Mouse (Mus musculus) liver, embryonic 15.5 days (tissue): Measurements from ENCODE around the gene BC005537. TPM values are rescaled to one million over a fixed set of nuclear protein-coding genes. Genes with fewer than 3 reads are reported as not detected.
A peak's percentile ranks its signal among the peaks of the same experiment; 100 is the strongest.

Experiments used
- ATAC-seq: fragments of 200-750 bp; cut with Nextera tagmentation; 2 replicates; pipeline ENCODE4 v1.8.0; 2017; ENCODE audit warnings: moderate number of reproducible peaks, mild to moderate bottlenecking, moderate library complexity; ENCODE audit not compliant: insufficient read depth
- H3K27ac ChIP-seq: fragments of 300-500 bp; sonication (generic); replicated peaks from 2 replicates; pipeline ENCODE4 v1.5.1; 2015; ENCODE audit warnings: mild to moderate bottlenecking, inconsistent platforms
- H3K27me3 ChIP-seq: fragments of 300-500 bp; sonication (generic); 2 replicates; pipeline ENCODE4 v1.6.1; 2015; ENCODE audit warnings: mild to moderate bottlenecking, inconsistent platforms
- H3K36me3 ChIP-seq: fragments of 300-500 bp; sonication (generic); replicated peaks from 2 replicates; pipeline ENCODE4 v1.6.1; 2015; ENCODE audit warnings: moderate library complexity, mild to moderate bottlenecking, inconsistent platforms
- H3K4me1 ChIP-seq: fragments of 300-500 bp; sonication (generic); replicated peaks from 2 replicates; pipeline ENCODE4 v1.6.1; 2015; ENCODE audit warnings: inconsistent platforms
- H3K4me2 ChIP-seq: fragments of 300-500 bp; sonication (generic); 2 replicates; pipeline ENCODE4 v1.6.1; 2015; ENCODE audit warnings: moderate library complexity, mild to moderate bottlenecking, inconsistent platforms
- H3K4me3 ChIP-seq: fragments of 300-500 bp; sonication (generic); replicated peaks from 2 replicates; pipeline ENCODE4 v1.5.1; 2015; ENCODE audit warnings: mild to moderate bottlenecking, inconsistent platforms
- H3K9ac ChIP-seq: fragments of 300-500 bp; sonication (generic); 2 replicates; pipeline ENCODE4 v1.6.1; 2015; ENCODE audit warnings: moderate library complexity, mild to moderate bottlenecking, inconsistent platforms
- H3K9me3 ChIP-seq: fragments of 300-500 bp; sonication (generic); replicated peaks from 2 replicates; pipeline ENCODE4 v1.6.1; 2016; ENCODE audit warnings: inconsistent platforms
- whole genome bisulfite sequencing: fragments of 180-500 bp; shearing (Covaris S2); methylation state at CpG from one replicate; pipeline ENCODE4 v1.1.7; 2015; ENCODE audit warnings: mixed read lengths; ENCODE audit not compliant: insufficient replicate concordance; 5-methylcytosine and 5-hydroxymethylcytosine counted together
- polyA plus RNA-seq: library from polyadenylated mRNA; unstranded; fragments of >200 nt; fragmentation: Nextera tagmentation; extraction: Ambion mirVana; gene quantifications from 2 replicates; pipeline ENCODE4 v1.2.1, GENCODE M21; 2015

The BC005537 gene
- polyA plus RNA-seq, 1 experiment from 2014 or later: 8.3 TPM

- no peak for ATAC-seq
- WGBS: 37% methylated on average over 7 of the region's 7 CpGs
Measured at GRCm38 (mm10) chr13:24776146-24776844, 25.2 kb upstream of the BC005537 start.

GRCm38 (mm10) chr13:24778026-24778425, 23.4 kb upstream of the BC005537 start:
- ATAC-seq: no peak

More at GRCm38 (mm10) chr13:24776146-24776844, 25.2 kb upstream of the BC005537 start:
- Histone ChIP-seq H3K4me1 (no peaks in the 10 kb centered on the region), H3K9ac (no peak overlapping the region), H3K27ac (no peak overlapping the region), H3K27me3 (no peaks in the 10 kb centered on the region), H3K4me3 (no peak overlapping the region), H3K9me3 (no peaks in the 10 kb centered on the region), H3K4me2 (no peak overlapping the region), H3K36me3 (no peaks in the 10 kb centered on the region)

DNA sequence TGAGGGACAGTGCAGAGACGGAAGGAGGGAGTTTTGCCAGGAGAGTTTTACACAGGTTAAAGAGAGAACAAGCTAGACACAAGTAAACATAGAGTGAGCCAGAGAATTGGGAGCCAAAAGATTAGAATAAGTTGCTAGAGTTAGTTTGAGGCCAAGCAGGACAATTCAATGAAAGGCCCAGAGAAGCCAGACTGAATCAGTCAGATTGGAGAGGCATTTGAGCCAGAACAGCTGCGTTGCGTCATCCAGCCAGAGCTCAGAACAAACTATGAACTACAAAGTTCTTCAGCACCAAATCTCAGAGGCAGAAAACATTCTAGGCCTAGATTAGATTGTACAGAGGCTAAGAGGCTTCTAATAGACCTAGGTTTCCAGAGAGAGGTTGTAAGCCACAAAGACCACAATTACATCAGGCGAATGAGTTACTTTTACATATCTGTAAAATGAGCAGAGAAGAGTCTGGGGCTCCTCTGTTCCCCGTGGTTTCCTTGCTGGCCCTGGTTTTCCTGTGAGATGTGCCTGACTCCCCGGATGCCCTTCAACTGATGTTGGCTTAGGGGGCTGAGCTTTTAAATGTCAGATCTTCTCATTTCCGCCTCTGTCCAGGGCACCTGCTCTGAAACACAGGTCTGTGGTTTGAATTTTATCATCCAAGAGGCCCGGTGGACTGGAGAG, 22.6 kb upstream of the BC005537 start:
- H3K36me3 ChIP-seq: no peaks in the 10 kb centered on the region
- no peaks in the 10 kb centered on the region for H3K4me1 ChIP-seq
- H3K27me3 ChIP-seq: no peaks in the 10 kb centered on the region
- no peak for ATAC-seq
- 41% methylated on average over 8 of the region's 8 CpGs for WGBS
- no peak overlapping the region for H3K4me2 ChIP-seq
- no peak overlapping the region for H3K4me3 ChIP-seq
- no peak overlapping the region for H3K27ac ChIP-seq
- H3K9me3 ChIP-seq: no peaks in the 10 kb centered on the region
- no peak overlapping the region for H3K9ac ChIP-seq

More at GRCm38 (mm10) chr13:24778026-24778425, 23.4 kb upstream of the BC005537 start:
- H3K36me3 ChIP-seq: no peaks in the 10 kb centered on the region
- H3K4me2 ChIP-seq: no peak overlapping the region
- no peaks in the 10 kb centered on the region for H3K4me1 ChIP-seq
- no peak overlapping the region for H3K27ac ChIP-seq
- H3K9ac ChIP-seq: no peak overlapping the region
- no peaks in the 10 kb centered on the region for H3K9me3 ChIP-seq
- H3K4me3 ChIP-seq: no peak overlapping the region
- 56% methylated on average over 2 of the region's 2 CpGs for WGBS
- no peaks in the 10 kb centered on the region for H3K27me3 ChIP-seq

DNA sequence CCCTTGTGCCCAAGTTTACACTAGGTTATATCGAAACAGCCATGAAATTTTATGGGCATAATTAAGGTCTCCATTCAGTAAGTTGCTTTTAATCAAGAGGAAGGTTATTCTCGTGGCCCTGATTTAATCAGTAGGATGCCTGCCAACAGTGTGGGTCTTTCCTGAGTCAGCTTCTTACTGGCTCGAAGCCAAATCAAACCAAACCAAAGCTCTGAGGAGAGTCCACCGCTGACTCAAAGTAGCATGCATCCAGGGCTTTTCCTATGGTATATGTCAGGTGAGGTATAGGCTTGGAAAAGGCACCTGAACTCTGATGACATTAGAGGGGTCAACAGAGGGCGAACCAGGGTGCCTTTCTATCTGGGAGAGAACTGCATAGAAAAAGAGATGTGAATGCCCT, 19.5 kb upstream of the BC005537 start:
- Histone ChIP-seq H3K36me3 (no peaks in the 10 kb centered on the region), H3K9ac (no peak overlapping the region), H3K27ac (no peak overlapping the region), H3K4me3 (no peak overlapping the region), H3K4me2 (no peak overlapping the region), H3K27me3 (no peaks in the 10 kb centered on the region), H3K9me3 (no peaks in the 10 kb centered on the region), H3K4me1 (no peaks in the 10 kb centered on the region)
- 51% methylated on average over 5 of the region's 5 CpGs for WGBS
- no peak for ATAC-seq

DNA sequence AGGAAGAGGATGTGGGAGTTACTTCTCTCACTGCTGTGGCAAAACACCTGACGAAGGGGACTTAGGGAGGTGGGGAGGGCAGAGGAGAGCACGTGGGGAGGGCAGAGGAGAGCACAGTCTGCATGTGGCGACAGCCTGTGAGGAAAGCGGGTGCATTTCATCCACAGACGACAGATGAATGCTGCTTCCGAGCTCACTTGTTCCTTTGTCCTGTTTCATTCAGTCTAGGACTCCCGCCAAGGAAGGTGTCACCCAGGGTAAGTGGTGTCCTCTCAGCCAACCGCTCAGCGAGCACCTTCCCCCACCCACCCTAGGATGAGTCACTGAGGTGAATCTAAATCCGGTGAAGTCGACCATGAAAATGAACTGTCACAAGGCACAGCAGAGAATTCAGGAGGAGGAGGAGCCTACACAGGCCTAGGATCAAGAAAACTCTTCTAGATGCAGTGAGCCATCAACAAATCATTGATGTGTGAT, 15.4 kb upstream of the BC005537 start:
- WGBS: 51% methylated on average over 11 of the region's 11 CpGs
- Histone ChIP-seq H3K9ac (no peak overlapping the region), H3K27ac (no peak overlapping the region), H3K4me2 (no peak overlapping the region), H3K4me1 (no peaks in the 10 kb centered on the region), H3K36me3 (no peaks in the 10 kb centered on the region), H3K27me3 (no peaks in the 10 kb centered on the region), H3K4me3 (no peak overlapping the region), H3K9me3 (no peaks in the 10 kb centered on the region)
- ATAC-seq: no peak

DNA sequence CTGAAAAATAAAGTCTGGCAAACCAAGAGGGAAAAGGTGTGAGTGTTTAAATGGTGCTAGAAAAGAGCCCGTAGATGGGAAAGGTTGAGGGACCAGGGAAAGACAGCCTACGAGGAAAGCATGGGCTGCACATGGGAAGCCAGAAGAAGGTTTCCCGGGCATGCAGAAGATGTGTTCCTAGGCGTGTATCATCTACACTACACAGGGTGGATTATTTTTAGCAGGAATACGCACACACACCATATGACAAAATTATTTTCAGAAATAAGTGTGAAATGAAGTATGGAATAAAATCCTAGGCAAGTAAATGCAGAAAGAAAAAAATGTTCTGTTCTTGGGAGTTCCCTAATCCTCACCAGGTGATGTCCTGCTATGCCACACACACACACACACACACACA, 14.0 kb upstream of the BC005537 start:
- WGBS: 64% methylated on average over 5 of the region's 5 CpGs
- Histone ChIP-seq H3K4me3 (no peak overlapping the region), H3K27ac (no peak overlapping the region), H3K36me3 (no peaks in the 10 kb centered on the region), H3K4me1 (no peaks in the 10 kb centered on the region; the same call in 1 of the 2 replicates), H3K27me3 (no peaks in the 10 kb centered on the region), H3K9ac (no peak overlapping the region), H3K9me3 (no peaks in the 10 kb centered on the region), H3K4me2 (no peak overlapping the region)
- no peak for ATAC-seq

GRCm38 (mm10) chr13:24791349-24791748, 10.1 kb upstream of the BC005537 start:
- Histone ChIP-seq H3K27me3 (no peaks in the 10 kb centered on the region), H3K36me3 (no peaks in the 10 kb centered on the region), H3K4me2 (no peak overlapping the region), H3K9ac (no peak overlapping the region), H3K4me1 (no peaks in the 10 kb centered on the region; the same call in 1 of the 2 replicates), H3K4me3 (no peak overlapping the region), H3K9me3 (no peaks in the 10 kb centered on the region), H3K27ac (no peak overlapping the region)
- WGBS: 12% methylated on average over 2 of the region's 2 CpGs
- ATAC-seq: 0 out of 2 replicates have a peak, but pooled peaks have one; percentile 22

DNA sequence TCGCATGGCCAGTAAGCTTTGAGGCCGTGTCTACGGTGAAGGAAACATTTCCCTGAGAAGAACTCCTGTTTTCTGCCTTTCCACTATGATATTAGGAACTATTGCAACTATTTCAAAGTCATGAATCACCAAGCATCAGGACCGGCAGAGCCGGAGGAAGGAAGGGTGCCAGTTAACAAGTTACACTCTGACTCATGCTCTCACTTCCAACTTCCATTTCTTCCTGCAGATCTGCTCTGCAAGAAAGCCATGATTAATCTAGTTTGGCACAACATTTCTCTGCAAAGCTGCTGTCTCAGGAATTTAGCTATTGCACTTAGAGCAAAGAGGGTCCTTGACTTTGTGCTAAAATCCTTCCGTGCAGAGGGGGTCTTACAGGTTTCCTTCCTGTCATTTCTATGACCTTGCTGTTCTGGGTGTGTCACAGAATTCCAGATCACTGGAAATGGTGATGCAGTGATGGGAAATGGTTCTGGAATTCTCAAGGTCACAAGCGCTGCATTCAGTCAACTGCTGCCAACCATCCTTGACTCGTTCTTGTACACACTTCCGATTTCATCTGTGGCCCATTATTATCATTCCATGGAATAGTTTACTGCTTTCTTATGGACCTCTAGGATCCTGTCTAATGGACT, 8.9 kb upstream of the BC005537 start:
- Histone ChIP-seq H3K4me2 (no peak overlapping the region), H3K9me3 (no peaks in the 10 kb centered on the region), H3K4me3 (no peak overlapping the region), H3K36me3 (no peaks in the 10 kb centered on the region), H3K27me3 (no peaks in the 10 kb centered on the region), H3K27ac (peak overlapping the region; percentile 46; the same call in 1 of the 2 replicates), H3K4me1 (no peaks in the 10 kb centered on the region; the same call in 1 of the 2 replicates), H3K9ac (no peak overlapping the region)
- WGBS: 65% methylated on average over 9 of the region's 9 CpGs
- no peak for ATAC-seq

DNA sequence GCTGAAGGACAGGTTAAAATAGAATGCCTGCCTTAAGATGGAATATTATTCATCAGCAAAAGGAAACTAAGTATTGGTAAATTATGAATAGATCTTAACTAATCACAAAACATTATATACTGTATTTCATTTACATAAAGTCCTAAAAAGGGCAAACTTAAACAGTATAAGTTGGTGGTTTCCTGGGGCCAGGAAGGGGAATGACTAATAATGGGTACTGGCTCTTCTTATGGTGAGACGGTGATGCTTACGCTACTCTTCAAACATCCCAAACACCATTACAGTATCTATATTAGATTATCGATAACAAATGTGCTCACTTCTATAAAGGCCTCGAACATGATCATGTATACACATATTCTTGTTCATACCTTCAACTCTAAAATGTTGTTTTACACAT, 2.8 kb upstream of the BC005537 start:
- Histone ChIP-seq H3K27me3 (no peaks in the 10 kb centered on the region), H3K4me3 (no peak overlapping the region), H3K27ac (no peak overlapping the region), H3K4me1 (peaks cover 17% of the 10 kb centered on the region), H3K4me2 (no peak overlapping the region), H3K9ac (no peak overlapping the region), H3K36me3 (no peaks in the 10 kb centered on the region), H3K9me3 (no peaks in the 10 kb centered on the region)
- WGBS: 86% methylated on average over 4 of the region's 4 CpGs
- ATAC-seq: no peak

DNA sequence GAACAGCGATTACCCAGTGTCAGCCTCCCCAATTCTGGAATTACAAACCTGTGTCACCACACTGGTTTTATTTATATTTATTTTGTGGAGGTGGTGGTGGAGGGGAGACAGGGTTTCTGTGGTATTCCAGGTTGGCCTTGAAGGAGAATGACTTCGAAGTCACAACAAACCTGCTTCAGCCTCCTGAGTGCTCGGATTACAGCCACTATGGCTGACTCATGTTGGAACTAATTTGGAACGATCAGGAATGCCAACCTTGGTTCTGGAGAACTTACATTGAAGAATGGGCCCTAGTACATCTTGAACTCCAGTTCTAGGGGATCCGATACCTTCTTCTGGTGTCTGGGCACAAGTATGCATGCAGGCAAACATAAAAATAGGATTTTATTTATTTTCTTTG, 2.1 kb upstream of the BC005537 start:
- ATAC-seq: no peak
- Histone ChIP-seq H3K27ac (peak overlapping the region; percentile 91), H3K9me3 (no peaks in the 10 kb centered on the region)

More for the DNA sequence above, 2.1 kb upstream of the BC005537 start:
- H3K36me3 ChIP-seq: no peaks in the 10 kb centered on the region; the same call in 1 of the 2 replicates
- H3K4me3 ChIP-seq: peak overlapping the region; percentile 94
- H3K9ac ChIP-seq: peak overlapping the region; percentile 74
- peak overlapping the region; percentile 89 for H3K4me2 ChIP-seq
- no peaks in the 10 kb centered on the region for H3K27me3 ChIP-seq
- peaks cover 17% of the 10 kb centered on the region for H3K4me1 ChIP-seq
- WGBS: 66% methylated on average over 5 of the region's 5 CpGs
